Mouse (Mus musculus) C2C12 (cell line): ENCODE results near the gene Gsta2.
"Not testable (repeated sequence)": the region's sequence is repeated elsewhere in the genome, so short reads cannot be mapped to it uniquely, and the experiment has no call there.

Source experiments
- CEBPB ChIP-seq: IDR thresholded peaks from one replicate; pipeline ENCODE4 v1.6.1; 2011; ENCODE audit warnings: low read depth, mild to moderate bottlenecking, control low read depth, moderate library complexity
- CTCF ChIP-seq: IDR thresholded peaks from one replicate; pipeline ENCODE4 v1.5.1; 2011; ENCODE audit not compliant: control insufficient read depth, insufficient read depth, insufficient read length
- FOSL1 ChIP-seq: IDR thresholded peaks from one replicate; pipeline ENCODE4 v1.8.0; 2011; ENCODE audit warnings: mild to moderate bottlenecking, low read length; ENCODE audit not compliant: poor library complexity, insufficient read depth, severe bottlenecking
- MAX ChIP-seq: IDR thresholded peaks from one replicate; pipeline ENCODE4 v1.6.1; 2011; ENCODE audit warnings: mild to moderate bottlenecking, control low read depth
- MYOD1 ChIP-seq: IDR thresholded peaks from one replicate; pipeline ENCODE4 v1.6.1; 2011; ENCODE audit warnings: low read depth; ENCODE audit not compliant: control insufficient read depth, insufficient read length
- USF1 ChIP-seq: IDR thresholded peaks from one replicate; pipeline ENCODE4 v1.6.1; 2011; ENCODE audit warnings: low read depth, mild to moderate bottlenecking, control low read depth, moderate library complexity

- TF ChIP-seq CTCF: peak; percentile 24
- TF ChIP-seq USF1, MAX, FOSL1, CEBPB, MYOD1: not testable (repeated sequence)
Observed at GRCm38 (mm10) chr9:78340324-78340723, 15.3 kb downstream of the Gsta2 start.
